Mouse (Mus musculus) heart, embryonic 10.5 days (tissue): ENCODE data around the gene Gpr19. TPM values are rescaled to one million over a fixed set of nuclear protein-coding genes. Genes with fewer than 3 reads are reported as not detected.
A peak's percentile ranks its signal among the peaks of the same experiment; 100 is the strongest.

Experiments used
- DNase-seq: peaks from one replicate; pipeline ENCODE4 v3.0.0-alpha.2; 2017; ENCODE audit warnings: low spot score
- H3K27ac ChIP-seq: fragments of 300-500 bp; sonication (generic); 2 replicates; pipeline ENCODE4 v1.5.1; 2016; ENCODE audit warnings: mild to moderate bottlenecking
- H3K27me3 ChIP-seq: fragments of 300-500 bp; sonication (generic); 2 replicates; pipeline ENCODE4 v1.6.1; 2016; ENCODE audit warnings: mild to moderate bottlenecking; ENCODE audit not compliant: poor library complexity, insufficient read depth, severe bottlenecking
- H3K36me3 ChIP-seq: fragments of 300-500 bp; sonication (generic); 2 replicates; pipeline ENCODE4 v1.6.1; 2016; ENCODE audit warnings: mild to moderate bottlenecking, moderate library complexity
- H3K4me1 ChIP-seq: fragments of 300-500 bp; sonication (generic); 2 replicates; pipeline ENCODE4 v1.6.1; 2016; ENCODE audit warnings: mild to moderate bottlenecking
- H3K4me3 ChIP-seq: fragments of 300-500 bp; sonication (generic); 2 replicates; pipeline ENCODE4 v1.5.1; 2016; ENCODE audit warnings: mild to moderate bottlenecking, moderate library complexity
- H3K9me3 ChIP-seq: fragments of 300-500 bp; sonication (generic); 2 replicates; pipeline ENCODE4 v1.6.1; 2016; ENCODE audit warnings: mild to moderate bottlenecking, moderate library complexity
- WGBS: fragments of 180-500 bp; shearing (Covaris S2); methylation state at CpG from one replicate; pipeline ENCODE4 v1.1.7; 2016; 5-methylcytosine and 5-hydroxymethylcytosine counted together
- polyA plus RNA-seq: library from polyadenylated mRNA; unstranded; fragments of >200 nt; fragmentation: Nextera tagmentation; extraction: Ambion mirVana; gene quantifications from 2 replicates; pipeline ENCODE4 v1.2.1, GENCODE M21; 2016

Gene Gpr19
- polyA plus RNA-seq, 1 experiment from 2014 or later = 9.0 TPM

- Histone ChIP-seq H3K9me3 (no peaks in the 10 kb centered on the region), H3K4me1 (peaks cover 14% of the 10 kb centered on the region), H3K27ac (no peak overlapping the region), H3K27me3 (no peaks in the 10 kb centered on the region), H3K4me3 (no peak overlapping the region), H3K36me3 (no peaks in the 10 kb centered on the region)
- no peak for DNase-seq
- WGBS = 75% methylated on average over 7 of the region's 7 CpGs
Measured at GRCm38 (mm10) chr6:134890436-134890835, 7.9 kb downstream of the Gpr19 start.

GRCm38 (mm10) chr6:134889763-134890162 lies 8.6 kb downstream of the Gpr19 start:
- Histone ChIP-seq H3K27me3 (no peaks in the 10 kb centered on the region), H3K27ac (no peak overlapping the region), H3K4me1 (peaks cover 14% of the 10 kb centered on the region), H3K9me3 (no peaks in the 10 kb centered on the region), H3K36me3 (no peaks in the 10 kb centered on the region), H3K4me3 (no peak overlapping the region)
- whole genome bisulfite sequencing = 63% methylated on average over 1 of the region's 1 CpGs
- no peak for DNase-seq

- peaks cover 14% of the 10 kb centered on the region for H3K4me1 ChIP-seq
- WGBS = 8% methylated on average over 4 of the region's 4 CpGs
- DNase-seq = no peak
- no peaks in the 10 kb centered on the region for H3K36me3 ChIP-seq
- no peaks in the 10 kb centered on the region for H3K27me3 ChIP-seq
- H3K4me3 ChIP-seq = peak overlapping the region; percentile 51; the same call in 1 of the 2 replicates
- no peak overlapping the region for H3K27ac ChIP-seq
- H3K9me3 ChIP-seq = no peaks in the 10 kb centered on the region
Measured at GRCm38 (mm10) chr6:134888563-134889017, 9.8 kb downstream of the Gpr19 start.

GRCm38 (mm10) chr6:134887711-134888449 lies 10.5 kb downstream of the Gpr19 start:
- 1% methylated on average over 10 of the region's 10 CpGs for WGBS
- Histone ChIP-seq H3K36me3 (no peaks in the 10 kb centered on the region), H3K9me3 (no peaks in the 10 kb centered on the region), H3K27ac (0 out of 2 replicates have a peak overlapping the region, but pooled peaks have one; percentile 3), H3K27me3 (no peaks in the 10 kb centered on the region), H3K4me3 (peak overlapping the region; percentile 51), H3K4me1 (peaks cover 14% of the 10 kb centered on the region)
- no peak for DNase-seq

GRCm38 (mm10) chr6:134887008-134887407 lies 11.4 kb downstream of the Gpr19 start:
- H3K27me3 ChIP-seq = no peaks in the 10 kb centered on the region
- peaks cover 14% of the 10 kb centered on the region for H3K4me1 ChIP-seq
- no peak overlapping the region for H3K27ac ChIP-seq
- DNase-seq = no peak
- no peaks in the 10 kb centered on the region for H3K9me3 ChIP-seq
- H3K4me3 ChIP-seq = peak overlapping the region; percentile 51
- WGBS = 46% methylated on average over 5 of the region's 5 CpGs
- no peaks in the 10 kb centered on the region for H3K36me3 ChIP-seq

- Histone ChIP-seq H3K9me3 (no peaks in the 10 kb centered on the region), H3K27me3 (no peaks in the 10 kb centered on the region), H3K27ac (no peak overlapping the region), H3K4me1 (peaks cover 14% of the 10 kb centered on the region), H3K36me3 (no peaks in the 10 kb centered on the region), H3K4me3 (no peak overlapping the region)
- DNase-seq = no peak
- 77% methylated on average over 8 of the region's 8 CpGs for WGBS
Measured at GRCm38 (mm10) chr6:134886475-134886874, 11.9 kb downstream of the Gpr19 start.

- Histone ChIP-seq H3K4me1 (peaks cover 22% of the 10 kb centered on the region), H3K4me3 (no peak overlapping the region), H3K27me3 (no peaks in the 10 kb centered on the region), H3K27ac (no peak overlapping the region), H3K9me3 (no peaks in the 10 kb centered on the region), H3K36me3 (no peaks in the 10 kb centered on the region)
- no peak for DNase-seq
- WGBS = 91% methylated on average over 2 of the region's 2 CpGs
Measured at GRCm38 (mm10) chr6:134885515-134885914, 12.9 kb downstream of the Gpr19 start.

GRCm38 (mm10) chr6:134883661-134884060 lies 14.7 kb downstream of the Gpr19 start:
- Histone ChIP-seq H3K27ac (no peak overlapping the region), H3K27me3 (no peaks in the 10 kb centered on the region), H3K4me3 (no peak overlapping the region), H3K9me3 (no peaks in the 10 kb centered on the region), H3K4me1 (peaks cover 19% of the 10 kb centered on the region), H3K36me3 (no peaks in the 10 kb centered on the region)
- 76% methylated on average over 4 of the region's 4 CpGs for WGBS
- DNase-seq = no peak

- no peaks in the 10 kb centered on the region for H3K27me3 ChIP-seq
- no peak overlapping the region for H3K27ac ChIP-seq
- H3K4me1 ChIP-seq = peaks cover 7% of the 10 kb centered on the region; the same call in 1 of the 2 replicates
- no peaks in the 10 kb centered on the region for H3K9me3 ChIP-seq
- no peaks in the 10 kb centered on the region for H3K36me3 ChIP-seq
- H3K4me3 ChIP-seq = no peak overlapping the region
- DNase-seq = no peak
- 77% methylated on average over 2 of the region's 2 CpGs for WGBS
Measured at GRCm38 (mm10) chr6:134880046-134880445, 18.3 kb downstream of the Gpr19 start.

GRCm38 (mm10) chr6:134879556-134879955 lies 18.8 kb downstream of the Gpr19 start:
- 83% methylated on average over 5 of the region's 5 CpGs for WGBS

GRCm38 (mm10) chr6:134877892-134878291 lies 20.5 kb downstream of the Gpr19 start:
- Histone ChIP-seq H3K36me3 (no peaks in the 10 kb centered on the region), H3K27ac (no peak overlapping the region), H3K27me3 (no peaks in the 10 kb centered on the region), H3K9me3 (no peaks in the 10 kb centered on the region), H3K4me1 (peaks cover 7% of the 10 kb centered on the region; the same call in 1 of the 2 replicates), H3K4me3 (no peak overlapping the region)
- 70% methylated on average over 1 of the region's 1 CpGs for WGBS
- DNase-seq = no peak

More at GRCm38 (mm10) chr6:134879556-134879955, 18.8 kb downstream of the Gpr19 start:
- Histone ChIP-seq H3K27ac (no peak overlapping the region), H3K27me3 (no peaks in the 10 kb centered on the region), H3K4me1 (peaks cover 7% of the 10 kb centered on the region; the same call in 1 of the 2 replicates), H3K4me3 (no peak overlapping the region), H3K36me3 (no peaks in the 10 kb centered on the region), H3K9me3 (no peaks in the 10 kb centered on the region)
- no peak for DNase-seq

- Histone ChIP-seq H3K4me1 (peaks cover 7% of the 10 kb centered on the region; the same call in 1 of the 2 replicates), H3K36me3 (no peaks in the 10 kb centered on the region), H3K9me3 (no peaks in the 10 kb centered on the region), H3K27ac (no peak overlapping the region), H3K4me3 (no peak overlapping the region), H3K27me3 (no peaks in the 10 kb centered on the region)
- 76% methylated on average over 4 of the region's 4 CpGs for WGBS
- DNase-seq = no peak
Measured at GRCm38 (mm10) chr6:134877276-134877675, 21.1 kb downstream of the Gpr19 start.

- no peak overlapping the region for H3K4me3 ChIP-seq
- peaks cover 7% of the 10 kb centered on the region; the same call in 1 of the 2 replicates for H3K4me1 ChIP-seq
- DNase-seq = no peak
- H3K36me3 ChIP-seq = no peaks in the 10 kb centered on the region
- H3K27me3 ChIP-seq = no peaks in the 10 kb centered on the region
- WGBS = 72% methylated on average over 6 of the region's 6 CpGs
- no peak overlapping the region for H3K27ac ChIP-seq
- no peaks in the 10 kb centered on the region for H3K9me3 ChIP-seq
Measured at GRCm38 (mm10) chr6:134876795-134877194, 21.6 kb downstream of the Gpr19 start.
